Mouse (Mus musculus) heart, postnatal 0 days (tissue): ENCODE measurements around the gene Rpl13. TPM values are rescaled to one million over a fixed set of nuclear protein-coding genes. Genes with fewer than 3 reads are reported as not detected.
A peak's percentile ranks its signal among the peaks of the same experiment; 100 is the strongest.

Experiments
- ATAC-seq: fragments of 200-750 bp; cut with Nextera tagmentation; 2 replicates; pipeline ENCODE4 v1.8.0; 2017; ENCODE audit warnings: low read depth, moderate number of reproducible peaks, moderate library complexity; ENCODE audit not compliant: insufficient read depth
- DNase-seq: peaks from one replicate; pipeline ENCODE4 v3.0.0-alpha.2; 2016; ENCODE audit warnings: low spot score
- H3K27ac ChIP-seq: fragments of 300-500 bp; sonication (generic); 2 replicates; pipeline ENCODE4 v1.5.1; 2014; ENCODE audit warnings: low read depth, mild to moderate bottlenecking
- H3K27me3 ChIP-seq: fragments of 300-500 bp; sonication (generic); 2 replicates; pipeline ENCODE4 v1.6.1; 2014; ENCODE audit warnings: low read length, mixed read lengths; ENCODE audit not compliant: control insufficient read depth, insufficient read depth
- H3K36me3 ChIP-seq: fragments of 300-500 bp; sonication (generic); replicated peaks from 2 replicates; pipeline ENCODE4 v1.6.1; 2014; ENCODE audit warnings: low read length, mixed read lengths; ENCODE audit not compliant: control insufficient read depth, insufficient read depth
- H3K4me1 ChIP-seq: fragments of 300-500 bp; sonication (generic); 2 replicates; pipeline ENCODE4 v1.6.1; 2014; ENCODE audit warnings: antibody characterized with exemption; ENCODE audit not compliant: control insufficient read depth, insufficient read depth
- H3K4me2 ChIP-seq: fragments of 300-500 bp; sonication (generic); 2 replicates; pipeline ENCODE4 v1.6.1; 2014; ENCODE audit warnings: low read depth, mild to moderate bottlenecking, low read length, moderate library complexity
- H3K4me3 ChIP-seq: fragments of 300-500 bp; sonication (generic); 2 replicates; pipeline ENCODE4 v1.5.1; 2014; ENCODE audit warnings: low read depth, low read length
- H3K9ac ChIP-seq: fragments of 300-500 bp; sonication (generic); replicated peaks from 2 replicates; pipeline ENCODE4 v1.6.1; 2014; ENCODE audit warnings: low read depth, low read length, mixed read lengths
- H3K9me3 ChIP-seq: fragments of 300-500 bp; sonication (generic); replicated peaks from 2 replicates; pipeline ENCODE4 v1.6.1; 2016; ENCODE audit warnings: low read length; ENCODE audit not compliant: control insufficient read depth
- CTCF ChIP-seq: IDR thresholded peaks from 2 replicates; pipeline ENCODE4 v1.5.1; 2016; ENCODE audit warnings: antibody characterized with exemption, control low read depth, low read depth
- EP300 ChIP-seq: IDR thresholded peaks from 2 replicates; pipeline ENCODE4 v1.6.1; 2016; ENCODE audit warnings: antibody characterized with exemption, low read depth
- WGBS: fragments of 180-500 bp; shearing (Covaris S2); extraction: QIAGEN DNeasy Blood & Tissue Kit; methylation state at CpG from one replicate; pipeline ENCODE4 v1.1.7; 2014; 5-methylcytosine and 5-hydroxymethylcytosine counted together
- polyA plus RNA-seq: library from polyadenylated mRNA; unstranded; fragments of >200 nt; fragmentation: Nextera tagmentation; extraction: Ambion mirVana; gene quantifications from 2 replicates; pipeline ENCODE4 v1.2.1, GENCODE M21; 2015
- total RNA-seq: library from RNA; depleted of rRNA; stranded (reverse); fragments of >200 nt; gene quantifications from 2 replicates; pipeline ENCODE4 v1.2.3, GENCODE M21; 2014; ENCODE audit warnings: low replicate concordance

The Rpl13 gene
- total and polyA plus RNA-seq, 2 experiments from 2014 or later, result 813 to 2,720 TPM

- H3K36me3 ChIP-seq, result peaks cover 16% of the 10 kb centered on the region
- WGBS, result 31% methylated on average over 7 of the region's 7 CpGs
- H3K4me3 ChIP-seq, result peak overlapping the region; percentile 87
- no peaks in the 10 kb centered on the region for H3K27me3 ChIP-seq
- no peak for ATAC-seq
- H3K4me2 ChIP-seq, result peak overlapping the region; percentile 85
- TF ChIP-seq EP300 (no peak), CTCF (peak; percentile 21)
- peak overlapping the region; percentile 87 for H3K9ac ChIP-seq
- DNase-seq, result no peak
- H3K27ac ChIP-seq, result peak overlapping the region; percentile 88
- H3K4me1 ChIP-seq, result peaks cover 9% of the 10 kb centered on the region; the same call in 1 of the 2 replicates
- H3K9me3 ChIP-seq, result no peaks in the 10 kb centered on the region
Observed at GRCm38 (mm10) chr8:123066101-123066683, 36.0 kb upstream of the Rpl13 start.

GRCm38 (mm10) chr8:123071176-123071575 lies 31.0 kb upstream of the Rpl13 start:
- Histone ChIP-seq H3K9ac (0 out of 2 replicates have a peak overlapping the region, but pooled peaks have one; percentile 4), H3K4me1 (peaks cover 2% of the 10 kb centered on the region; the same call in 1 of the 2 replicates), H3K9me3 (no peaks in the 10 kb centered on the region), H3K4me2 (no peak overlapping the region), H3K36me3 (peaks cover 45% of the 10 kb centered on the region), H3K4me3 (no peak overlapping the region), H3K27ac (peak overlapping the region; percentile 57; the same call in 1 of the 2 replicates), H3K27me3 (no peaks in the 10 kb centered on the region)
- DNase-seq (peak; percentile 53), ATAC-seq (peak; percentile 73)
- TF ChIP-seq EP300 (no peak), CTCF (no peak)
- 15% methylated on average over 4 of the region's 4 CpGs for WGBS

- H3K4me3 ChIP-seq, result no peak overlapping the region
- no peak overlapping the region for H3K9ac ChIP-seq
- no peak overlapping the region for H3K27ac ChIP-seq
- WGBS, result 79% methylated on average over 6 of the region's 6 CpGs
- H3K27me3 ChIP-seq, result no peaks in the 10 kb centered on the region
- TF ChIP-seq EP300 (no peak), CTCF (no peak)
- H3K4me1 ChIP-seq, result no peaks in the 10 kb centered on the region
- no peaks in the 10 kb centered on the region for H3K9me3 ChIP-seq
- H3K36me3 ChIP-seq, result peaks cover 80% of the 10 kb centered on the region
- no peak overlapping the region for H3K4me2 ChIP-seq
- DNase-seq (no peak), ATAC-seq (no peak)
Observed at GRCm38 (mm10) chr8:123077213-123077612, 24.9 kb upstream of the Rpl13 start.

- ATAC-seq (no peak), DNase-seq (no peak)
- no peaks in the 10 kb centered on the region for H3K27me3 ChIP-seq
- H3K4me2 ChIP-seq, result no peak overlapping the region
- TF ChIP-seq EP300 (no peak), CTCF (no peak)
- no peak overlapping the region for H3K4me3 ChIP-seq
- H3K9ac ChIP-seq, result no peak overlapping the region
- 90% methylated on average over 6 of the region's 6 CpGs for WGBS
- no peaks in the 10 kb centered on the region for H3K4me1 ChIP-seq
- no peak overlapping the region for H3K27ac ChIP-seq
- H3K9me3 ChIP-seq, result no peaks in the 10 kb centered on the region
- peaks cover 95% of the 10 kb centered on the region for H3K36me3 ChIP-seq
Observed at GRCm38 (mm10) chr8:123082993-123083392, 19.2 kb upstream of the Rpl13 start.

GRCm38 (mm10) chr8:123083610-123084009 lies 18.5 kb upstream of the Rpl13 start:
- no peak for DNase-seq
- no peak overlapping the region for H3K9ac ChIP-seq
- peaks cover 95% of the 10 kb centered on the region for H3K36me3 ChIP-seq
- H3K4me2 ChIP-seq, result no peak overlapping the region
- no peak overlapping the region for H3K4me3 ChIP-seq
- no peak for ATAC-seq
- 91% methylated on average over 12 of the region's 12 CpGs for WGBS
- H3K9me3 ChIP-seq, result no peaks in the 10 kb centered on the region
- no peaks in the 10 kb centered on the region for H3K4me1 ChIP-seq
- no peaks in the 10 kb centered on the region for H3K27me3 ChIP-seq
- no peak overlapping the region for H3K27ac ChIP-seq
- no peak for TF ChIP-seq EP300
- no peak for TF ChIP-seq CTCF

GRCm38 (mm10) chr8:123087289-123087688 lies 14.9 kb upstream of the Rpl13 start:
- DNase-seq (no peak), ATAC-seq (peak; percentile 47; the same call in 1 of the 2 replicates)
- no peaks in the 10 kb centered on the region for H3K27me3 ChIP-seq
- H3K36me3 ChIP-seq, result peaks cover 98% of the 10 kb centered on the region
- H3K4me3 ChIP-seq, result no peak overlapping the region
- H3K27ac ChIP-seq, result no peak overlapping the region
- H3K9me3 ChIP-seq, result no peaks in the 10 kb centered on the region
- 76% methylated on average over 9 of the region's 9 CpGs for WGBS
- TF ChIP-seq EP300 (no peak), CTCF (no peak)
- no peak overlapping the region for H3K9ac ChIP-seq
- H3K4me2 ChIP-seq, result no peak overlapping the region
- no peaks in the 10 kb centered on the region for H3K4me1 ChIP-seq
